Mouse (Mus musculus): ENCODE data around the gene Wdr60. TPM values are rescaled to one million over a fixed set of nuclear protein-coding genes. Genes with fewer than 3 reads are reported as not detected.

Gene Wdr60
- polyA plus RNA-seq (2014; fragmentation: Nextera tagmentation; extraction: Ambion mirVana) = 15.3 and 17.3 TPM in 2 replicates

GRCm38 (mm10) chr12:116262555-116263341 is at the start of gene Wdr60:
Wdr60 (minus strand) TSS chr12:116263022.
- H3K4me3 ChIP-seq (ENCODE audit: low read depth, low read length) = peak within 1 kb of the TSS; percentile 56
- H3K9me3 ChIP-seq (ENCODE audit: control insufficient read depth, low read length) = no peaks in the 10 kb centered on the region
- peak; percentile 99 for ATAC-seq (ENCODE audit: low FRiP score)
- no peaks in the 10 kb centered on the region for H3K36me3 ChIP-seq (ENCODE audit: control insufficient read depth, insufficient read depth, low read length)
- peak within 1 kb of the TSS; percentile 71 for H3K9ac ChIP-seq (ENCODE audit: low read depth, low read length)
- WGBS = 5% methylated on average over 39 of the region's 47 CpGs
- H3K4me2 ChIP-seq (replicated peaks; ENCODE audit: low read depth, low read length) = peak within 1 kb of the TSS; percentile 74
- H3K4me1 ChIP-seq (replicated peaks; ENCODE audit: control insufficient read depth, insufficient read depth, low read length) = no peaks in the 10 kb centered on the region
- no peaks in the 10 kb centered on the region for H3K27me3 ChIP-seq (ENCODE audit: control insufficient read depth, insufficient read depth, low read length)
- H3K27ac ChIP-seq (ENCODE audit: low read depth, low read length) = peak within 1 kb of the TSS; percentile 45; the same call in 1 of the 2 replicates
- peak; percentile 92 for DNase-seq (ENCODE audit: low spot score)

GRCm38 (mm10) chr12:116308612-116309011 is 45.8 kb upstream of the Wdr60 start:
- Histone ChIP-seq H3K36me3 (ENCODE audit: control insufficient read depth, insufficient read depth, low read length) (no peaks in the 10 kb centered on the region), H3K27me3 (ENCODE audit: control insufficient read depth, insufficient read depth, low read length) (no peaks in the 10 kb centered on the region), H3K4me3 (ENCODE audit: low read depth, low read length) (no peak overlapping the region), H3K9me3 (ENCODE audit: control insufficient read depth, low read length) (no peaks in the 10 kb centered on the region), H3K9ac (ENCODE audit: low read depth, low read length) (no peak overlapping the region), H3K27ac (ENCODE audit: low read depth, low read length) (no peak overlapping the region), H3K4me2 (replicated peaks; ENCODE audit: low read depth, low read length) (no peak overlapping the region), H3K4me1 (replicated peaks; ENCODE audit: control insufficient read depth, insufficient read depth, low read length) (no peaks in the 10 kb centered on the region)
- DNase-seq (ENCODE audit: low spot score) (no peak), ATAC-seq (ENCODE audit: low FRiP score) (no peak)
- 81% methylated on average over 2 of the region's 2 CpGs for WGBS

GRCm38 (mm10) chr12:116307870-116308269 is 45.0 kb upstream of the Wdr60 start:
- no peaks in the 10 kb centered on the region for H3K36me3 ChIP-seq (ENCODE audit: control insufficient read depth, insufficient read depth, low read length)
- WGBS = 88% methylated on average over 3 of the region's 3 CpGs
- no peaks in the 10 kb centered on the region for H3K9me3 ChIP-seq (ENCODE audit: control insufficient read depth, low read length)
- no peak overlapping the region for H3K4me3 ChIP-seq (ENCODE audit: low read depth, low read length)
- H3K9ac ChIP-seq (ENCODE audit: low read depth, low read length) = no peak overlapping the region
- ATAC-seq (ENCODE audit: low FRiP score) (no peak), DNase-seq (ENCODE audit: low spot score) (no peak)
- H3K27me3 ChIP-seq (ENCODE audit: control insufficient read depth, insufficient read depth, low read length) = no peaks in the 10 kb centered on the region
- H3K4me2 ChIP-seq (replicated peaks; ENCODE audit: low read depth, low read length) = no peak overlapping the region
- no peaks in the 10 kb centered on the region for H3K4me1 ChIP-seq (replicated peaks; ENCODE audit: control insufficient read depth, insufficient read depth, low read length)
- no peak overlapping the region for H3K27ac ChIP-seq (ENCODE audit: low read depth, low read length)

- Histone ChIP-seq H3K36me3 (ENCODE audit: control insufficient read depth, insufficient read depth, low read length) (no peaks in the 10 kb centered on the region), H3K9me3 (ENCODE audit: control insufficient read depth, low read length) (no peaks in the 10 kb centered on the region), H3K4me1 (replicated peaks; ENCODE audit: control insufficient read depth, insufficient read depth, low read length) (no peaks in the 10 kb centered on the region), H3K4me2 (replicated peaks; ENCODE audit: low read depth, low read length) (no peak overlapping the region), H3K27ac (ENCODE audit: low read depth, low read length) (no peak overlapping the region), H3K27me3 (ENCODE audit: control insufficient read depth, insufficient read depth, low read length) (no peaks in the 10 kb centered on the region), H3K9ac (ENCODE audit: low read depth, low read length) (no peak overlapping the region), H3K4me3 (ENCODE audit: low read depth, low read length) (no peak overlapping the region)
- DNase-seq (ENCODE audit: low spot score) = no peak
- no peak for ATAC-seq (ENCODE audit: low FRiP score)
- 76% methylated on average over 1 of the region's 1 CpGs for WGBS
Measured at GRCm38 (mm10) chr12:116306042-116306441, 43.2 kb upstream of the Wdr60 start.

- no peaks in the 10 kb centered on the region for H3K9me3 ChIP-seq (ENCODE audit: control insufficient read depth, low read length)
- no peaks in the 10 kb centered on the region for H3K4me1 ChIP-seq (replicated peaks; ENCODE audit: control insufficient read depth, insufficient read depth, low read length)
- no peak for ATAC-seq (ENCODE audit: low FRiP score)
- H3K36me3 ChIP-seq (ENCODE audit: control insufficient read depth, insufficient read depth, low read length) = no peaks in the 10 kb centered on the region
- H3K4me2 ChIP-seq (replicated peaks; ENCODE audit: low read depth, low read length) = no peak overlapping the region
- H3K9ac ChIP-seq (ENCODE audit: low read depth, low read length) = no peak overlapping the region
- H3K27ac ChIP-seq (ENCODE audit: low read depth, low read length) = no peak overlapping the region
- no peak overlapping the region for H3K4me3 ChIP-seq (ENCODE audit: low read depth, low read length)
- no peak for DNase-seq (ENCODE audit: low spot score)
- no peaks in the 10 kb centered on the region for H3K27me3 ChIP-seq (ENCODE audit: control insufficient read depth, insufficient read depth, low read length)
Measured at GRCm38 (mm10) chr12:116302181-116302580, 39.4 kb upstream of the Wdr60 start.

- Histone ChIP-seq H3K27me3 (ENCODE audit: control insufficient read depth, insufficient read depth, low read length) (no peaks in the 10 kb centered on the region), H3K9ac (ENCODE audit: low read depth, low read length) (no peak overlapping the region), H3K4me3 (ENCODE audit: low read depth, low read length) (no peak overlapping the region), H3K9me3 (ENCODE audit: control insufficient read depth, low read length) (no peaks in the 10 kb centered on the region), H3K27ac (ENCODE audit: low read depth, low read length) (no peak overlapping the region), H3K4me1 (replicated peaks; ENCODE audit: control insufficient read depth, insufficient read depth, low read length) (no peaks in the 10 kb centered on the region), H3K36me3 (ENCODE audit: control insufficient read depth, insufficient read depth, low read length) (no peaks in the 10 kb centered on the region), H3K4me2 (replicated peaks; ENCODE audit: low read depth, low read length) (no peak overlapping the region)
- 91% methylated on average over 2 of the region's 2 CpGs for WGBS
- DNase-seq (ENCODE audit: low spot score) (no peak), ATAC-seq (ENCODE audit: low FRiP score) (no peak)
Measured at GRCm38 (mm10) chr12:116299906-116300305, 37.1 kb upstream of the Wdr60 start.

- H3K4me2 ChIP-seq (replicated peaks; ENCODE audit: low read depth, low read length) = no peak overlapping the region
- no peaks in the 10 kb centered on the region for H3K27me3 ChIP-seq (ENCODE audit: control insufficient read depth, insufficient read depth, low read length)
- ATAC-seq (ENCODE audit: low FRiP score) = no peak
- H3K4me3 ChIP-seq (ENCODE audit: low read depth, low read length) = no peak overlapping the region
- 84% methylated on average over 4 of the region's 4 CpGs for WGBS
- no peak overlapping the region for H3K27ac ChIP-seq (ENCODE audit: low read depth, low read length)
- no peak for DNase-seq (ENCODE audit: low spot score)
- no peaks in the 10 kb centered on the region for H3K4me1 ChIP-seq (replicated peaks; ENCODE audit: control insufficient read depth, insufficient read depth, low read length)
- H3K9me3 ChIP-seq (ENCODE audit: control insufficient read depth, low read length) = no peaks in the 10 kb centered on the region
- H3K9ac ChIP-seq (ENCODE audit: low read depth, low read length) = no peak overlapping the region
- no peaks in the 10 kb centered on the region for H3K36me3 ChIP-seq (ENCODE audit: control insufficient read depth, insufficient read depth, low read length)
Measured at GRCm38 (mm10) chr12:116293599-116294292, 30.9 kb upstream of the Wdr60 start.

- ATAC-seq (ENCODE audit: low FRiP score) (no peak), DNase-seq (ENCODE audit: low spot score) (no peak)
- H3K4me3 ChIP-seq (ENCODE audit: low read depth, low read length) = no peak overlapping the region
- 86% methylated on average over 2 of the region's 2 CpGs for WGBS
- no peak overlapping the region for H3K9ac ChIP-seq (ENCODE audit: low read depth, low read length)
- no peaks in the 10 kb centered on the region for H3K9me3 ChIP-seq (ENCODE audit: control insufficient read depth, low read length)
- no peaks in the 10 kb centered on the region for H3K27me3 ChIP-seq (ENCODE audit: control insufficient read depth, insufficient read depth, low read length)
- H3K4me2 ChIP-seq (replicated peaks; ENCODE audit: low read depth, low read length) = no peak overlapping the region
- no peaks in the 10 kb centered on the region for H3K36me3 ChIP-seq (ENCODE audit: control insufficient read depth, insufficient read depth, low read length)
- H3K4me1 ChIP-seq (replicated peaks; ENCODE audit: control insufficient read depth, insufficient read depth, low read length) = no peaks in the 10 kb centered on the region
- H3K27ac ChIP-seq (ENCODE audit: low read depth, low read length) = no peak overlapping the region
Measured at GRCm38 (mm10) chr12:116293185-116293584, 30.4 kb upstream of the Wdr60 start.

- H3K27me3 ChIP-seq (ENCODE audit: control insufficient read depth, insufficient read depth, low read length) = no peaks in the 10 kb centered on the region
- H3K4me2 ChIP-seq (replicated peaks; ENCODE audit: low read depth, low read length) = no peak overlapping the region
- no peak overlapping the region for H3K27ac ChIP-seq (ENCODE audit: low read depth, low read length)
- no peak for DNase-seq (ENCODE audit: low spot score)
- WGBS = 88% methylated on average over 2 of the region's 2 CpGs
- H3K4me3 ChIP-seq (ENCODE audit: low read depth, low read length) = no peak overlapping the region
- ATAC-seq (ENCODE audit: low FRiP score) = no peak
- H3K36me3 ChIP-seq (ENCODE audit: control insufficient read depth, insufficient read depth, low read length) = no peaks in the 10 kb centered on the region
- no peak overlapping the region for H3K9ac ChIP-seq (ENCODE audit: low read depth, low read length)
- no peaks in the 10 kb centered on the region for H3K4me1 ChIP-seq (replicated peaks; ENCODE audit: control insufficient read depth, insufficient read depth, low read length)
- no peaks in the 10 kb centered on the region for H3K9me3 ChIP-seq (ENCODE audit: control insufficient read depth, low read length)
Measured at GRCm38 (mm10) chr12:116283511-116283910, 20.7 kb upstream of the Wdr60 start.
